Mouse (Mus musculus): ENCODE measurements around the gene Plb1. TPM values are rescaled to one million over a fixed set of nuclear protein-coding genes. Genes with fewer than 3 reads are reported as not detected.

The Plb1 gene
- polyA plus RNA-seq, 1 experiment: 77.1 TPM

GRCm38 (mm10) chr5:32197698-32198097 is 34.8 kb upstream of the Plb1 start:
- Histone ChIP-seq H3K27ac (ENCODE audit: control insufficient read depth, insufficient read depth, low read depth, low read length) (no peak overlapping the region), H3K4me1 (ENCODE audit: control insufficient read depth, insufficient read depth, low read length) (peaks cover 6% of the 10 kb centered on the region), H3K4me3 (ENCODE audit: control insufficient read depth, low read depth, low read length) (no peak overlapping the region), H3K36me3 (ENCODE audit: control insufficient read depth, insufficient read depth, low read length) (no peaks in the 10 kb centered on the region), H3K27me3 (ENCODE audit: control insufficient read depth, insufficient read depth, low read length) (no peaks in the 10 kb centered on the region)
- TF ChIP-seq POLR2A (IDR thresholded peaks at IDR 0.05; ENCODE audit: control insufficient read depth, low read depth, low read length) (no peak), CTCF (IDR thresholded peaks at IDR 0.05; ENCODE audit: control insufficient read depth, insufficient read depth, insufficient replicate concordance, low read depth, low read length) (peak; percentile 84)

GRCm38 (mm10) chr5:32199136-32199535 is 33.4 kb upstream of the Plb1 start:
- H3K27ac ChIP-seq (ENCODE audit: control insufficient read depth, insufficient read depth, low read depth, low read length): no peak overlapping the region
- H3K4me1 ChIP-seq (ENCODE audit: control insufficient read depth, insufficient read depth, low read length): peaks cover 6% of the 10 kb centered on the region
- no peak for TF ChIP-seq CTCF (IDR thresholded peaks at IDR 0.05; ENCODE audit: control insufficient read depth, insufficient read depth, insufficient replicate concordance, low read depth, low read length)
- TF ChIP-seq POLR2A (IDR thresholded peaks at IDR 0.05; ENCODE audit: control insufficient read depth, low read depth, low read length): no peak
- no peaks in the 10 kb centered on the region for H3K27me3 ChIP-seq (ENCODE audit: control insufficient read depth, insufficient read depth, low read length)
- no peak overlapping the region for H3K4me3 ChIP-seq (ENCODE audit: control insufficient read depth, low read depth, low read length)
- H3K36me3 ChIP-seq (ENCODE audit: control insufficient read depth, insufficient read depth, low read length): no peaks in the 10 kb centered on the region

DNA sequence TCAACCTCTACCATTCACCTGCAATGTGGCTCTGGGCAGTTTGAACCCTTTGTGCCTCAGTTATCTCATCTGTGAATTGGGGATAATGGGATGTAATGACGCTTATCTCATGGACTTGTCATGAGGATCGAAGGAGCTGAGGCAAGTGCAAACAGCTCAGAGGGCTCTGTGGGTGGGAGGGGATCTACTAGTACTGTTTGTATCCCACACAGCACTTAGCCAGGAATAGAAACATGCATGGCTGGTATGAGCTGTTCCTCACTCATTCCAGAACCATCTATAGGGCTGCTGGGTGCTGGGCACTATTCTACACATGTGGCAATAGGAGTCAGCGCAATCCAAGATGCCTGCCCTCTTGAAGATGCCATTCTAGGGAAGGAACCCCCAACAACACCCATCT is 32.9 kb upstream of the Plb1 start:
- no peaks in the 10 kb centered on the region for H3K27me3 ChIP-seq (ENCODE audit: control insufficient read depth, insufficient read depth, low read length)
- TF ChIP-seq CTCF (IDR thresholded peaks at IDR 0.05; ENCODE audit: control insufficient read depth, insufficient read depth, insufficient replicate concordance, low read depth, low read length) (no peak), POLR2A (IDR thresholded peaks at IDR 0.05; ENCODE audit: control insufficient read depth, low read depth, low read length) (no peak)
- peaks cover 6% of the 10 kb centered on the region for H3K4me1 ChIP-seq (ENCODE audit: control insufficient read depth, insufficient read depth, low read length)
- H3K27ac ChIP-seq (ENCODE audit: control insufficient read depth, insufficient read depth, low read depth, low read length): no peak overlapping the region
- H3K36me3 ChIP-seq (ENCODE audit: control insufficient read depth, insufficient read depth, low read length): no peaks in the 10 kb centered on the region
- H3K4me3 ChIP-seq (ENCODE audit: control insufficient read depth, low read depth, low read length): no peak overlapping the region

GRCm38 (mm10) chr5:32204653-32205052 is 27.9 kb upstream of the Plb1 start:
- no peaks in the 10 kb centered on the region; the same call in 1 of the 2 replicates for H3K4me1 ChIP-seq (ENCODE audit: control insufficient read depth, insufficient read depth, low read length)
- H3K27me3 ChIP-seq (ENCODE audit: control insufficient read depth, insufficient read depth, low read length): no peaks in the 10 kb centered on the region
- H3K4me3 ChIP-seq (ENCODE audit: control insufficient read depth, low read depth, low read length): no peak overlapping the region
- no peak overlapping the region for H3K27ac ChIP-seq (ENCODE audit: control insufficient read depth, insufficient read depth, low read depth, low read length)
- H3K36me3 ChIP-seq (ENCODE audit: control insufficient read depth, insufficient read depth, low read length): no peaks in the 10 kb centered on the region
- TF ChIP-seq POLR2A (IDR thresholded peaks at IDR 0.05; ENCODE audit: control insufficient read depth, low read depth, low read length) (no peak), CTCF (IDR thresholded peaks at IDR 0.05; ENCODE audit: control insufficient read depth, insufficient read depth, insufficient replicate concordance, low read depth, low read length) (peak; percentile 54; the same call in 1 of the 2 replicates)

DNA sequence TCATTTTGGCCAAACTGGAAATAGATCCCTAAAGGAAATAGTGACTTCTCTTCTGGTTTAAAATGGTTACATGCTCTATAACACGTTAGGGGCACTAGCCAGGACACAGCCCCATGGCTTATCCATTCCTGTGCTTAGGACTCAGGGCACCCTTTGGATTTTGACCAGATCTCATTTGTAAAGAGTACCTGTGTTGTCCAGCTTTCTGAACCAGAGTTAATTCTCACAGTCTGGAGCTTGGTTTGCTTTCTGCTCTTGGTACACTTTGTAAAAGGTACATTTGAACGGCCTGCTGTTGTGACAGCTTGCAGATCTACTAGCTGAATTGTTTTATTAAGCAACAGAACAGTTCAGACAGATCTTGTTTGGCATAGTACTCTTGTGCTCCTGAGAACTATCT is 25.8 kb upstream of the Plb1 start:
- H3K36me3 ChIP-seq (ENCODE audit: control insufficient read depth, insufficient read depth, low read length): no peaks in the 10 kb centered on the region
- no peak overlapping the region for H3K27ac ChIP-seq (ENCODE audit: control insufficient read depth, insufficient read depth, low read depth, low read length)
- no peak overlapping the region for H3K4me3 ChIP-seq (ENCODE audit: control insufficient read depth, low read depth, low read length)
- TF ChIP-seq CTCF (IDR thresholded peaks at IDR 0.05; ENCODE audit: control insufficient read depth, insufficient read depth, insufficient replicate concordance, low read depth, low read length) (no peak), POLR2A (IDR thresholded peaks at IDR 0.05; ENCODE audit: control insufficient read depth, low read depth, low read length) (no peak)
- no peaks in the 10 kb centered on the region for H3K27me3 ChIP-seq (ENCODE audit: control insufficient read depth, insufficient read depth, low read length)
- H3K4me1 ChIP-seq (ENCODE audit: control insufficient read depth, insufficient read depth, low read length): no peaks in the 10 kb centered on the region; the same call in 1 of the 2 replicates

DNA sequence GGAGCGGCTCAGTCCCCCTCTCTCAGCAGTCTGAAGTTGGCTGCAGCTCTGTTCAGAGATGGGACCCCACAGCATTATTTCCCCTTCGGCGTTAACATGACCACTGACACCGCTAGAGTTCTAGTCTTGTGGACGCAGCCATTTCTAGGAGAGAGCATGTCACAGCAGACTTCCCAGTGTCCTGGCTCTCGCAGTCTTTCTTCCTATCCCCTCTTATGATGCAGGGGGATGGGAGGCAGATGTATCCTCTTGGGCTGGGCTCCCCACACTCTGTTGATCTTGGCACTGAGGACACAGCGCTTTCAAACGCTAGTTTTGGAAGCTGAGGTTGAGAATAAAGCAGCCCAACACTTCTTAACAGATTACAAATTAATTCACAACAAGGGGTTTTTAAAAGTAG is 24.0 kb upstream of the Plb1 start:
- H3K27ac ChIP-seq (ENCODE audit: control insufficient read depth, insufficient read depth, low read depth, low read length): no peak overlapping the region
- TF ChIP-seq POLR2A (IDR thresholded peaks at IDR 0.05; ENCODE audit: control insufficient read depth, low read depth, low read length): no peak
- TF ChIP-seq CTCF (IDR thresholded peaks at IDR 0.05; ENCODE audit: control insufficient read depth, insufficient read depth, insufficient replicate concordance, low read depth, low read length): no peak

DNA sequence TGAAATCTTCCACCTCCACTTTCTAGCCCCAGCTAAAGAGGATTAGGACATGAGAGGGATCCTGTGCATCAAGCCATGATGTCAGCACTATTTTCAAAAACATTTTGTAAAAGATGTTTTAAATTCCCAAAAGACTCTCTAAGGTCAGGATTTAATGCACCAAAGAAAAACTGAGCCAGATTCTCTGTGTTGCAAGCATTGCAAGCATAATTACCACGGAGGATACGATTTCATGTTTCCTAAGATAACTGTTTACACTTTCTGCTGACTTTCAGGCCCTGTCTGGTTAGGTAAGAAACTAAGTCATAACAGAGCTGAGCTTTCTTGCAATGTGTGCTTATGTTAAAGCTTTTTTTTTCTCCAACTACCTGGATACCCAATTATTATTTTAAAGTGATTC is 21.5 kb upstream of the Plb1 start:
- TF ChIP-seq CTCF (IDR thresholded peaks at IDR 0.05; ENCODE audit: control insufficient read depth, insufficient read depth, insufficient replicate concordance, low read depth, low read length): no peak
- no peak for TF ChIP-seq POLR2A (IDR thresholded peaks at IDR 0.05; ENCODE audit: control insufficient read depth, low read depth, low read length)
- H3K4me1 ChIP-seq (ENCODE audit: control insufficient read depth, insufficient read depth, low read length): no peaks in the 10 kb centered on the region; the same call in 1 of the 2 replicates
- no peak overlapping the region for H3K4me3 ChIP-seq (ENCODE audit: control insufficient read depth, low read depth, low read length)
- H3K27me3 ChIP-seq (ENCODE audit: control insufficient read depth, insufficient read depth, low read length): no peaks in the 10 kb centered on the region
- H3K27ac ChIP-seq (ENCODE audit: control insufficient read depth, insufficient read depth, low read depth, low read length): no peak overlapping the region
- H3K36me3 ChIP-seq (ENCODE audit: control insufficient read depth, insufficient read depth, low read length): no peaks in the 10 kb centered on the region

More for the DNA sequence above, 24.0 kb upstream of the Plb1 start:
- H3K36me3 ChIP-seq (ENCODE audit: control insufficient read depth, insufficient read depth, low read length): no peaks in the 10 kb centered on the region
- no peaks in the 10 kb centered on the region for H3K27me3 ChIP-seq (ENCODE audit: control insufficient read depth, insufficient read depth, low read length)
- H3K4me1 ChIP-seq (ENCODE audit: control insufficient read depth, insufficient read depth, low read length): no peaks in the 10 kb centered on the region; the same call in 1 of the 2 replicates
- no peak overlapping the region for H3K4me3 ChIP-seq (ENCODE audit: control insufficient read depth, low read depth, low read length)

DNA sequence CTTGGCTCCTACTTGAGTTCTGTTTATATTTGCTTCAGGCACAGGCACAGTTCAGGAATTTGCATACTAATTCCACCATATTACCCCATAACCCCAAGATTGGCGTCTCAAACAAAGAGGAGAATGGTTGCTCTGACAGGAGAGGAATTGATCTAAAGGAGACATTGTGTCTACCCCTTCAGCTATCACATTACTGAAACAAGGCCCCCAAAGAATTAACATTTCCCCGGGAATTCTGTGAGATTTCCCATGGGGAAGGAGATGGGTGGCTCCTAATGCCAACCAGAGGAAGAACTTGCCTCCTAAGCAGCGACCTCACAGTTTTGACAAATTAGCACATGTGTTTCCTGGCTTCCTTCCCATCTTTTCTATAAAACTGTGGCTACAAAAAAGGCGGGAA is 18.8 kb upstream of the Plb1 start:
- Histone ChIP-seq H3K27ac (ENCODE audit: control insufficient read depth, insufficient read depth, low read depth, low read length) (no peak overlapping the region), H3K4me1 (ENCODE audit: control insufficient read depth, insufficient read depth, low read length) (no peaks in the 10 kb centered on the region), H3K4me3 (ENCODE audit: control insufficient read depth, low read depth, low read length) (no peak overlapping the region), H3K27me3 (ENCODE audit: control insufficient read depth, insufficient read depth, low read length) (no peaks in the 10 kb centered on the region), H3K36me3 (ENCODE audit: control insufficient read depth, insufficient read depth, low read length) (no peaks in the 10 kb centered on the region)
- TF ChIP-seq POLR2A (IDR thresholded peaks at IDR 0.05; ENCODE audit: control insufficient read depth, low read depth, low read length) (no peak), CTCF (IDR thresholded peaks at IDR 0.05; ENCODE audit: control insufficient read depth, insufficient read depth, insufficient replicate concordance, low read depth, low read length) (no peak)
